Mouse (Mus musculus): ENCODE results near the gene Mfsd10. TPM values are rescaled to one million over a fixed set of nuclear protein-coding genes. Genes with fewer than 3 reads are reported as not detected.
"Not testable (repeated sequence)": the region's sequence is repeated elsewhere in the genome, so short reads cannot be mapped to it uniquely, and the experiment has no call there.

Gene Mfsd10
- polyA plus RNA-seq, 1 experiment from 2014 or later = 141 TPM

DNA sequence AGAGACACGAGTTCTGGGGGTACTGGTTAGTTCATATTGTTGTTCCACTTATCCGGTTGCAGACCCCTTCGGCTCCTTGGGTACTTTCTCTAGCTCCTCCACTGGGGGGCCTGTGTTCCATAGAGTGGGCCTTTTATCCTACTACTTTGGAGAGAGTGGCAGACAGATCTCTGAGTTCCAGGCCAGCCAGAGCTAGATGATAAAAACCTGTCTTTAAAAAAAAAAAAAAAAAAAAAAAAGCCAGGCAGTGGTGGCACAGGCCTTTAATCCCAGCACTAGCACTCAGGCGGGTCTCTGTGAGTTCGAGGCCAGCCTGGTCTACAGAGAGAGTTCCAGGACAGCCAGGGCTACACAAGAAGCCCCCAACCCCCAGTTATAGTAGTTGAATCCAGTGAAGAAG is 44.8 kb downstream of the Mfsd10 start:
- WGBS = 85% methylated on average over 5 of the region's 5 CpGs
- not testable (repeated sequence) for H3K27me3 ChIP-seq; H3K4me3 ChIP-seq; H3K9me3 ChIP-seq; H3K4me1 ChIP-seq; H3K4me2 ChIP-seq (replicated peaks); ATAC-seq (ENCODE audit: low FRiP score, low read depth); H3K9ac ChIP-seq; H3K27ac ChIP-seq
- peaks cover 19% of the 10 kb centered on the region for H3K36me3 ChIP-seq

DNA sequence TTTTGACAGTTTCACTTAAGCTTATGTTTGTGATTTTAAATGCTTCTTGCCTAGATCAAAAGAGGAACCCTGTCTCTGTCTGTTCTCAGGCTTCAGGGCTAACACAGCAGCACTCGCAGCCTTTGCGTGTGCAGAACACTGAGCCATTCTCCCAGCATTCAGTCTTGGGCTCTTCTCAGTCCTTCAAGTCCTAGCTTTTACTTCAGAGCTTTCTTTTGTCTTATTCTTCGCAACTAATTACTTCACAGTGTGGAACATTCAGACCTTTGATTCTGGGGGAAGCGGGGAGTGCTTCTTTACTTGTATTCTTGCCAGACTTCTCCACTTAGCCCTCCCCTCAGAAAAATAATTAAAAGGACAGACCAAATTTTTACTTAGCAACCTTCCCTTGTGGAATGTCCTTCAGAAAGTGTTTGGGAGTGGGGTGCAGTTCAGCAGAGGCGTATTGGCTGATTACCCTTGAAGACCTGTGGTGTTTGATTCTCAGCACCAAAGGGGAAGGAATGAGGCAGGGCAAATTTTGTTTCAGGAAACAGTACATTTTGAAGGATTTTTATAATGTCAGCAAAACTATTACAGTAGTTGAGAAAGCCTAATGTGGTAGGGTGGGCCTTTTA is 45.5 kb downstream of the Mfsd10 start:
- Histone ChIP-seq H3K4me2 (replicated peaks) (no peak overlapping the region), H3K27me3 (no peaks in the 10 kb centered on the region), H3K9me3 (no peaks in the 10 kb centered on the region), H3K36me3 (peaks cover 18% of the 10 kb centered on the region), H3K4me1 (peaks cover 5% of the 10 kb centered on the region; the same call in 1 of the 2 replicates), H3K9ac (no peak overlapping the region), H3K27ac (no peak overlapping the region), H3K4me3 (no peak overlapping the region)
- WGBS = 83% methylated on average over 5 of the region's 5 CpGs
- no peak for ATAC-seq (ENCODE audit: low FRiP score, low read depth)

DNA sequence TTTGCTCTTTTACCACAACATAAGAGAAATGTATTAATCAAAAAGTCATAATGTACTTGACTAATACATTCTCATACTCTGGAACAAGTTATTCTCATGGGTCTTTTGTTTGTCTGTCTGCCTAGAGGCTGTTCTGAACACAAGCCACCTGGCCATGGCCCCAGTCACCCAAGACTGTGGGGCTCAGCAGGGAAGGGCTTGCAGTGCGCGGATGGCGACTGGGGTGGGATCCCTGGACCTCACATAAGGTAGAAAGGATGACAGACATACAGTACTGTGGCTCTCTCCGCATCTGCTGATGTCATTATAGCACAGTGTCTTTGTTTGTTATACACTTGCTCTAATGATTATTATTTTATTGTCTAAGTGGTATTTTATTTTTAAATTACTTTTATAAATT is 46.3 kb downstream of the Mfsd10 start:
- Histone ChIP-seq H3K4me1 (peaks cover 5% of the 10 kb centered on the region; the same call in 1 of the 2 replicates), H3K27ac (no peak overlapping the region), H3K27me3 (no peaks in the 10 kb centered on the region), H3K36me3 (peaks cover 15% of the 10 kb centered on the region), H3K9me3 (no peaks in the 10 kb centered on the region), H3K4me3 (no peak overlapping the region), H3K9ac (no peak overlapping the region), H3K4me2 (replicated peaks) (no peak overlapping the region)
- ATAC-seq (ENCODE audit: low FRiP score, low read depth) = no peak
- WGBS = 73% methylated on average over 4 of the region's 4 CpGs

DNA sequence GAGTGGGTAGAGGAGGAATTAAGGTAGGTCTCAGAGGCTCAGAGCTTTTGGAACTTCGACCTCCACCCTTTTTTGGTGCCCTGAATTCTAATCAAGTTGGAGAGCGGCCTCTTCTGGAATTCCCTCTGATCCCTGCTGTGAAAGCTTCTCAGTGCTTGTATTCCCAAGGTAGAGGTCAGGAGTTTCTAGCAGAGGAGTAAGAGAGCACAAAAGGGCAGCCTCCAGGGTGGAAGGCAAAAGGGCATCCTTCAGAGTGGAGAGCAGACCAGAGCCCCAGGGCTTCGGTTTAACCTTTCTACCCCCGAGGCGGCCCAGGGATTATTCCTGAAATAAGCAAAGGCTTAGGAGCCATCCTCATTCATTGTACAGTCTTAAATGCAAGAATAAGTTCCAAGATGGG is 47.0 kb downstream of the Mfsd10 start:
- H3K9me3 ChIP-seq = no peaks in the 10 kb centered on the region
- H3K4me2 ChIP-seq (replicated peaks) = no peak overlapping the region
- ATAC-seq (ENCODE audit: low FRiP score, low read depth) = no peak
- no peaks in the 10 kb centered on the region for H3K27me3 ChIP-seq
- no peak overlapping the region for H3K4me3 ChIP-seq
- 32% methylated on average over 5 of the region's 5 CpGs for WGBS
- peak overlapping the region; percentile 10; the same call in 1 of the 2 replicates for H3K27ac ChIP-seq
- H3K4me1 ChIP-seq = peaks cover 5% of the 10 kb centered on the region; the same call in 1 of the 2 replicates
- H3K9ac ChIP-seq = no peak overlapping the region
- H3K36me3 ChIP-seq = peaks cover 15% of the 10 kb centered on the region

DNA sequence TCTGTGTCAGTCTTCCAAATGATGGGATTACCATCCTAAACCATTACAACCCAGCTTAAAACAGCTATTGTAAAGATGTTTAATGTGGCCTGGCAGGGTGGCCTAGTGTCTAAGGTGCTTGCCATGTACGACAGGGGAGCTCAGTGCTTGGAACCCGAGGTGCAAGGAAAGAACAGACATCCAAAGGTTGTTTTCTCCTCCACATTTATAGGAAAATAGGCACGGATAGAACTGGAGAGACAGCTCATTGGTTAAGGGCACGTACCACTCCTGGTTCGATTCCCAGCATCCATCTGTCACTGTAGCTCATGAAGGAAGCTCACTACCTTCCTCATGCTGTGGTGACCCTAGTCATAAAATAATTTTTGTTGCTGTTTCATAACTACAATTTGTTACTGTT is 49.1 kb downstream of the Mfsd10 start:
- ATAC-seq (ENCODE audit: low FRiP score, low read depth) = no peak
- no peak overlapping the region for H3K4me3 ChIP-seq
- no peaks in the 10 kb centered on the region for H3K27me3 ChIP-seq
- peaks cover 7% of the 10 kb centered on the region; the same call in 1 of the 2 replicates for H3K36me3 ChIP-seq
- H3K9me3 ChIP-seq = 0 out of 2 replicates have a peak, but pooled peaks cover 3% of the 10 kb centered on the region
- WGBS = 95% methylated on average over 5 of the region's 5 CpGs
- H3K9ac ChIP-seq = no peak overlapping the region
- H3K27ac ChIP-seq = no peak overlapping the region
- H3K4me2 ChIP-seq (replicated peaks) = no peak overlapping the region
- peaks cover 5% of the 10 kb centered on the region; the same call in 1 of the 2 replicates for H3K4me1 ChIP-seq

DNA sequence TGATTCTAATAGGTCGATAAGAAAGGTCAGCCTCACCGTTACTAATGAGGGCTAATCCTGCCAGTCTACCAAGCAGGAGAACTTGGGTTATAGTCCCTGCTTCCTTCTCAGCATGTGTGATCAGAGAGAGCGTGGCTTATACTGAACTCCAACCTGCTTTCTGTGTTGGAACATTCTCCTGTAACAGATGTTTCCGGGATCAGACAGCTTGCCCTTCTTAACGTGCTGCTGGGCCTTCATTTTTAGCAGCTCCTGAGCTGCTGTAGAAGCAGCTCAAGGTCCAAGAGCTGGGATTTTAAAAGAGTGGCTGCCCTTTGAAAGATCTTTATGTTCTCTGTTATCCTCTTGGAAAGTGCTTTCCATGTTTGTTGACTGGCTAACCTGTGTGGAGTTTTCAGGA is 51.8 kb downstream of the Mfsd10 start:
- Histone ChIP-seq H3K4me1 (peaks cover 9% of the 10 kb centered on the region; the same call in 1 of the 2 replicates), H3K9me3 (0 out of 2 replicates have a peak, but pooled peaks cover 3% of the 10 kb centered on the region), H3K27me3 (no peaks in the 10 kb centered on the region), H3K4me2 (replicated peaks) (no peak overlapping the region), H3K4me3 (no peak overlapping the region), H3K36me3 (peaks cover 4% of the 10 kb centered on the region; the same call in 1 of the 2 replicates), H3K27ac (no peak overlapping the region), H3K9ac (no peak overlapping the region)
- 65% methylated on average over 5 of the region's 5 CpGs for WGBS
- no peak for ATAC-seq (ENCODE audit: low FRiP score, low read depth)

Other genes with a start within 250 kb of the Mfsd10 start
- 14.4 and 17.6 TPM in 2 replicates for gene Tnip2, start 123.2 kb downstream of the Mfsd10 start, polyA plus RNA-seq (2015; fragmentation: Nextera tagmentation; extraction: Ambion mirVana)
- gene Sh3bp2, start 111.4 kb downstream of the Mfsd10 start, polyA plus RNA-seq (2015; fragmentation: Nextera tagmentation; extraction: Ambion mirVana) = 11.4 and 13.0 TPM in 2 replicates
- gene Add1, start 63.5 kb downstream of the Mfsd10 start, polyA plus RNA-seq (2015; fragmentation: Nextera tagmentation; extraction: Ambion mirVana) = 185 and 200 TPM in 2 replicates
- 29.0 and 31.1 TPM in 2 replicates for gene Nop14, start 22.9 kb upstream of the Mfsd10 start, polyA plus RNA-seq (2015; fragmentation: Nextera tagmentation; extraction: Ambion mirVana)
- 3.7 and 5.9 TPM in 2 replicates for gene Grk4, start 23.2 kb upstream of the Mfsd10 start, polyA plus RNA-seq (2015; fragmentation: Nextera tagmentation; extraction: Ambion mirVana)
- gene Htt, start 124.5 kb upstream of the Mfsd10 start, polyA plus RNA-seq (2015; fragmentation: Nextera tagmentation; extraction: Ambion mirVana) = 14.2 and 15.2 TPM in 2 replicates

Data from limb, embryonic 13.5 days (tissue).